Mouse (Mus musculus): Measurements from ENCODE around the gene Traf1. TPM values are rescaled to one million over a fixed set of nuclear protein-coding genes. Genes with fewer than 3 reads are reported as not detected.

Traf1 gene
- polyA plus RNA-seq, 1 experiment from 2014 or later, result 4.9 TPM

DNA sequence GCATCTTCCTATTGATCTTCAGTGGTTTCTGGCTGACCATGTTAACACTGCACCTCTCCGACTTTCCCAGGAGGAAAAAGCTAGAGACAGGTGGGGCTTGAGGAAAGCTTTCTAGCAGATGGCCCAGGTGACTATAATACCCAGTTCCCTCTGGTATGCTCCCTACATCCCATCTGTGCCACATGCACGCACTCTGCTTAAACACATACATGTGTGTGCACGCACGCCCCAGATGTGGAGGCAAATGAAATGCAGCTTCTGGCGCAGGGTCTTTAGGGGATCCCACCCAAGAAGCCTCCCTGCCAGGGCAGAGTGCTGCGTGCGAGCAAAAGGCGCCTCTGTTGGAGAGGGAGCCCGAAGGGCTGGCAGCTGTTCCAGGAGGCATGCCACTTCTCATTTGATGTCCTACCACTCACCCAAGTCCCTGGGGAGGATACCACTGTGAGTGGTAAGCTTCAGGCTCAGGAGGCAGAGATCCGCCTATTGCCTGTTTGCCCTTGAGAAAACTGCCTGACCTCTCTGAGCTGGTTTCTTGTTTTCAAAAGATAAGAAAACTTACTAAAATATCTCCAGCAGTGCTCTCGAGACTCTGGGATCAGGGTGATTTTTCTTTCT lies 20.4 kb downstream of the Traf1 start:
- 68% methylated on average over 11 of the region's 11 CpGs for WGBS
- no peaks in the 10 kb centered on the region for H3K27me3 ChIP-seq (ENCODE audit: control insufficient read depth, insufficient read depth, low read depth, low read length)
- no peak overlapping the region for H3K4me3 ChIP-seq (ENCODE audit: low read depth, low read length)
- no peak overlapping the region for H3K27ac ChIP-seq (ENCODE audit: low read length)
- no peak overlapping the region for H3K4me2 ChIP-seq (ENCODE audit: low read length)
- no peak for ATAC-seq
- H3K36me3 ChIP-seq (ENCODE audit: control insufficient read depth, insufficient read depth, low read length), result no peaks in the 10 kb centered on the region
- H3K4me1 ChIP-seq (ENCODE audit: control insufficient read depth, insufficient read depth, low read length), result no peaks in the 10 kb centered on the region
- no peaks in the 10 kb centered on the region for H3K9me3 ChIP-seq (replicated peaks; ENCODE audit: control insufficient read depth, low read length, poor library complexity, severe bottlenecking)
- no peak overlapping the region for H3K9ac ChIP-seq (ENCODE audit: low read depth, low read length)

DNA sequence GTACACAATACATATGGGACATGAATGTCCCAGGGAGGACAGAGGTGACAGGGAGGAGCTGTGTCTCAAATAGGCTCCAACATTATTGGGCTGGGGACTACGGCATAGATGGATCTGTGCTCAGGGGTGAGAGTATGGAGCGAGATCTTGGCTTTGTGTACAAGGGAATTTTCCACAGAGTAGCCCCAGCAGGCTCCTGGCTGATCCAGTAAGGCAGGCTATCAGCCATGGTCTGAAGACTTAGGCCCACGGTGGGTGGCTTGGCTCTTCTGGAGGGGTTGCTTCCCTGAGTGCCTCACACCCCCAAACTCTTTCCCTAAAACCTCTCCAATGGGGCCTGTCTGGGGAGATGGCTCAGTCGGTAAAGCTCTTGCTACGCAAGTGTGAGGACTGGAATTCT lies 21.3 kb downstream of the Traf1 start:
- Histone ChIP-seq H3K9me3 (replicated peaks; ENCODE audit: control insufficient read depth, low read length, poor library complexity, severe bottlenecking) (no peaks in the 10 kb centered on the region), H3K27ac (ENCODE audit: low read length) (no peak overlapping the region), H3K4me1 (ENCODE audit: control insufficient read depth, insufficient read depth, low read length) (no peaks in the 10 kb centered on the region), H3K9ac (ENCODE audit: low read depth, low read length) (no peak overlapping the region), H3K36me3 (ENCODE audit: control insufficient read depth, insufficient read depth, low read length) (no peaks in the 10 kb centered on the region), H3K27me3 (ENCODE audit: control insufficient read depth, insufficient read depth, low read depth, low read length) (no peaks in the 10 kb centered on the region), H3K4me3 (ENCODE audit: low read depth, low read length) (no peak overlapping the region), H3K4me2 (ENCODE audit: low read length) (no peak overlapping the region)
- no peak for ATAC-seq
- 86% methylated on average over 5 of the region's 5 CpGs for WGBS

DNA sequence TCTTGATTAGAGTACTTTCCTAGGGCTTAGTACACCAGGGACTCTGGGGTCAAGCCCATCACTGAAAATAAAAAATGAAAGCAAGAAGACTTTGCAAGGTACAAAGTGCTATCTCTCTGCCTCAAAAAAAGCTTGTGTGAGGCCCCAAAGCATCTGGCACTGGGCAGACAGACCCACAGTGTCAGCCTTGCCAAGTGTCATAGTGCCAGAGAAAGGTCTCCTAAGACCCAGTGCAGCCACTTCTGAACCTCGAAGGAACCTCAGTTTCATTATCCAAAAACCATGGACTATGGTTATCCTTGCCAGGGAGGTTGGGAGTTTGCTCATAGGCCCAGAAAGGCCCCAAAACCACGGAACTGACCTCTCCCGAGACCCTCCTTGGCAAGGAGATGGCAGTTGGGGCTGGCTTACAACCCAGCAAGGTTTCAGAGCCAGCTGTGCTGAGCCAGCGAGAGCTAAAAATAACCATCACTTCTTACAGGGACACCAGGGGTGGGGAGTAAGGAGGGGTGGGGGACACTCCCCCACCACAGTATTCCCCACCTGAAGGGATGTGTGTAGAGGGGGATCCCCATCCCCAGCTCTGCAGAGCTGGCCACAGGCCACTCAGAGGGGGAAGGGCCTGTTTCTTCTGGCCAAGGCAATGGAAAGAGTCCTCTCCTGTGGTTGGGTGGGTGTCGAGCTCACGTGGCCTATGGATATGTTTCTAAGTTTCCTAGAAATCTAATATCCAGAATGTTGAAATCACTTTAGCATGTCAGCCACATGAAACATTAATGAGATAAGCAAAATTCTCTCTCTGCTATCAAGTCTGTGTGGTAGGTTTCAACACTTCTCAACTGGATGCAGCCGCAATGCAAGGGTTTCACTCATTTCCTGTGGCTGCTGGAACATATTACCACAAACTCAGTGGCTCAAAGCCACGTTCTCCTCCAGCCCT lies 23.0 kb downstream of the Traf1 start:
- WGBS, result 77% methylated on average over 8 of the region's 8 CpGs
- Histone ChIP-seq H3K9ac (ENCODE audit: low read depth, low read length) (no peak overlapping the region), H3K27ac (ENCODE audit: low read length) (no peak overlapping the region), H3K4me2 (ENCODE audit: low read length) (no peak overlapping the region), H3K9me3 (replicated peaks; ENCODE audit: control insufficient read depth, low read length, poor library complexity, severe bottlenecking) (no peaks in the 10 kb centered on the region), H3K27me3 (ENCODE audit: control insufficient read depth, insufficient read depth, low read depth, low read length) (no peaks in the 10 kb centered on the region), H3K36me3 (ENCODE audit: control insufficient read depth, insufficient read depth, low read length) (no peaks in the 10 kb centered on the region), H3K4me1 (ENCODE audit: control insufficient read depth, insufficient read depth, low read length) (no peaks in the 10 kb centered on the region), H3K4me3 (ENCODE audit: low read depth, low read length) (no peak overlapping the region)
- ATAC-seq, result no peak

DNA sequence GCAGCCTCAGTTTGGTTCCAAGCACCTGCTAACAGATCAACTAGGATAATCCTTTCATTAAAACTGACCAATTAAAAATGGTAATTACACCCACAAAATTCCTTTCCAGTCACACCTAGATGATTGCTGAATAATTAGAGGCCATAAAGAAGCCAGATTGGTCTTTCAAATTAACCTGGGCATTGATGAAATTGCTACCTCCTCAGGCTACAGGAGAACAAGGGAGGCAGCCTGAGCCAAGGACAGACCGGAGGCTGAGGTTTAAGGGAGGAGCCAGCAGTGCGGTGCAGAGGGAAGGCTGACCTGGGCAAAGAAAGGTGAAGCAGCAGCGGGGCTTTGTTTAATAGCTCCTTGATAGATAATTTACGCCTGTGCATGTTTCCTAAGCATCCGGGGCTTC lies 24.1 kb downstream of the Traf1 start:
- H3K9ac ChIP-seq (ENCODE audit: low read depth, low read length), result no peak overlapping the region
- no peaks in the 10 kb centered on the region for H3K9me3 ChIP-seq (replicated peaks; ENCODE audit: control insufficient read depth, low read length, poor library complexity, severe bottlenecking)
- no peak overlapping the region for H3K4me3 ChIP-seq (ENCODE audit: low read depth, low read length)
- no peaks in the 10 kb centered on the region for H3K27me3 ChIP-seq (ENCODE audit: control insufficient read depth, insufficient read depth, low read depth, low read length)
- 56% methylated on average over 5 of the region's 5 CpGs for WGBS
- no peak overlapping the region for H3K27ac ChIP-seq (ENCODE audit: low read length)
- ATAC-seq, result no peak
- H3K36me3 ChIP-seq (ENCODE audit: control insufficient read depth, insufficient read depth, low read length), result no peaks in the 10 kb centered on the region
- no peaks in the 10 kb centered on the region for H3K4me1 ChIP-seq (ENCODE audit: control insufficient read depth, insufficient read depth, low read length)
- no peak overlapping the region for H3K4me2 ChIP-seq (ENCODE audit: low read length)

DNA sequence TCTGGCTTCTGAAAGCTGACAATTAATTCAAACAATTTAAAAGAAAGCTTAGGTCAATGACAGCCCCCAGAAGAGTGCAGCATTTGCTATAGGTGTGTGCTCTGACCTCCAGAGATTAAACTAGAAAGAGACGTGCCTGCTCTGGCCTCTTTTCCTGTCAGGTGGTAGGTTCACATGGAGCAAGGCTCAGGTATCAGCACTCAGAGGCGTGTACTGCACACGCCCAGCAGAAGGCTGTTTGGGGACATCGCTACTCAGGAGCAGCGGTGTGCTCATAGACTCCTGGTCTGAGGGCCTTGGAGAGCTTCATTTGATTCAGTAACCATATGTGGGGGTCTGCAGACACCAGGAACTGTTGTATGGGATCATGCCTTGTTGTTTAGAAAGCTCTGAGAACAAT lies 34.3 kb downstream of the Traf1 start:
- no peaks in the 10 kb centered on the region for H3K27me3 ChIP-seq (ENCODE audit: control insufficient read depth, insufficient read depth, low read depth, low read length)
- H3K4me2 ChIP-seq (ENCODE audit: low read length), result no peak overlapping the region
- ATAC-seq, result no peak
- no peak overlapping the region for H3K4me3 ChIP-seq (ENCODE audit: low read depth, low read length)
- no peaks in the 10 kb centered on the region for H3K9me3 ChIP-seq (replicated peaks; ENCODE audit: control insufficient read depth, low read length, poor library complexity, severe bottlenecking)
- H3K9ac ChIP-seq (ENCODE audit: low read depth, low read length), result no peak overlapping the region
- no peaks in the 10 kb centered on the region for H3K36me3 ChIP-seq (ENCODE audit: control insufficient read depth, insufficient read depth, low read length)
- 84% methylated on average over 5 of the region's 5 CpGs for WGBS
- H3K27ac ChIP-seq (ENCODE audit: low read length), result no peak overlapping the region
- H3K4me1 ChIP-seq (ENCODE audit: control insufficient read depth, insufficient read depth, low read length), result no peaks in the 10 kb centered on the region

DNA sequence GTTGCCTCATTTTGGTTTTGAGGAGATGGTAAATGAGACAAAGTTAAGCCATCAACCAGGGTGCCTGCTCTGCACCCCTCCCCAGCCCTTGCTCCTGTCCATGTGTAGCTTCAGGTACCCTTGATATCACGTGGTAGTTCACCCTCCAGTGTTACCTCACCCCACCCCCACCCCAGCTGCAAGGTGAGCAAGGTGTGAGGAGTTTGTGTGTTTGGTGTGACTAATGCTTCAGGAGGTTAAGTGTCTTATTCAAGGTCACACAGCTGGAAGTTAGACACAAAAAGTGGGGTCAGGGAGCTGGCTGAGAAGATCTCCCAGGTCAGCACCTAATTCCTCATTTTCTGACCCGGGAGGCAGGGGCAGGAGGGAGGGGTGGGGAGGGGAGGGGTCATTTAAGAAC lies 38.8 kb downstream of the Traf1 start:
- H3K4me3 ChIP-seq (ENCODE audit: low read depth, low read length), result no peak overlapping the region
- ATAC-seq, result no peak
- no peaks in the 10 kb centered on the region for H3K36me3 ChIP-seq (ENCODE audit: control insufficient read depth, insufficient read depth, low read length)
- no peak overlapping the region for H3K27ac ChIP-seq (ENCODE audit: low read length)
- no peaks in the 10 kb centered on the region for H3K4me1 ChIP-seq (ENCODE audit: control insufficient read depth, insufficient read depth, low read length)
- no peak overlapping the region for H3K4me2 ChIP-seq (ENCODE audit: low read length)
- no peaks in the 10 kb centered on the region for H3K27me3 ChIP-seq (ENCODE audit: control insufficient read depth, insufficient read depth, low read depth, low read length)
- H3K9ac ChIP-seq (ENCODE audit: low read depth, low read length), result no peak overlapping the region
- no peaks in the 10 kb centered on the region for H3K9me3 ChIP-seq (replicated peaks; ENCODE audit: control insufficient read depth, low read length, poor library complexity, severe bottlenecking)
- WGBS, result 30% methylated on average over 2 of the region's 2 CpGs

DNA sequence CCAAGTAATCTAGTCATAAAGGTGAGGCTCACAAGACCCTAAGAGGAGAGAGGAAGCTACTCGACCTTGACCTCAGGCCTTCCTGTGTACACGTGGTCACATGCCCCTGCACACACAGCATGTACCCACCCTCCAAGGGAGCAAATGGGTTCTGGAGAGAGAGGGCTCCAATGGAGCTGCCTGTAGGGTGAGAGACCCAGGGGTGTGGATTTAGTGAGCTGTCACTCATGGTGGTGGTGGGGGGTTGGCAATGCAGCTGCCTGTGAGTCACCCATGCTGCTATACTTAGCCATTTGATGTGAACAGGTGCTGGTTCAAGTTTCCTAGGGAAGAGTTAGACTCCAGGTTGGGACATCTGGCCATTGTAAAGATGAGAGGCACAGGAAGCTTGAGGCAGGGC lies 41.4 kb downstream of the Traf1 start:
- H3K4me1 ChIP-seq (ENCODE audit: control insufficient read depth, insufficient read depth, low read length), result no peaks in the 10 kb centered on the region
- 69% methylated on average over 2 of the region's 2 CpGs for WGBS
- no peak for ATAC-seq
- H3K9me3 ChIP-seq (replicated peaks; ENCODE audit: control insufficient read depth, low read length, poor library complexity, severe bottlenecking), result no peaks in the 10 kb centered on the region
- H3K4me3 ChIP-seq (ENCODE audit: low read depth, low read length), result no peak overlapping the region
- H3K9ac ChIP-seq (ENCODE audit: low read depth, low read length), result no peak overlapping the region
- no peak overlapping the region for H3K27ac ChIP-seq (ENCODE audit: low read length)
- H3K27me3 ChIP-seq (ENCODE audit: control insufficient read depth, insufficient read depth, low read depth, low read length), result no peaks in the 10 kb centered on the region
- no peak overlapping the region for H3K4me2 ChIP-seq (ENCODE audit: low read length)
- no peaks in the 10 kb centered on the region for H3K36me3 ChIP-seq (ENCODE audit: control insufficient read depth, insufficient read depth, low read length)

DNA sequence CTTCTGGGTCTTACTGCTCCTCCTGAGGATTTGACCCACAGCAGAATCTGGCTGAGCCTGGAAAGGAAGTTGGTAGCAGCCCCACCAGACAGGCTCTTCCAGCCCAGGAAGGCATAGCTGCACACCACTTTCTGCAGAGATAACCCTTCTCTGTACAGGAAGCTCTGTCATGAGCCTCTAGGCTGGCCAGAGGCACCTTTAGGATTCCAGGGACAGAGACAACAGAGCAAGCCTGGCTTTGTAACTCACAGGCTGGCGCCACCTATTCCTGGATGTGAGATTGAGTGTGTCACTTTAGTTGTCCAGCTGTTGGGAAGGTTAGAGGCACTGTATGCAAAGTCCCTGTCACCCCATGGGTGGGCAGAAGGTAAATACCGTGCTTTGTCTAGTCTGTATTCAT lies 46.5 kb downstream of the Traf1 start:
- Histone ChIP-seq H3K4me2 (ENCODE audit: low read length) (no peak overlapping the region), H3K4me1 (ENCODE audit: control insufficient read depth, insufficient read depth, low read length) (peaks cover 10% of the 10 kb centered on the region; the same call in 1 of the 2 replicates), H3K27ac (ENCODE audit: low read length) (no peak overlapping the region), H3K9me3 (replicated peaks; ENCODE audit: control insufficient read depth, low read length, poor library complexity, severe bottlenecking) (no peaks in the 10 kb centered on the region), H3K27me3 (ENCODE audit: control insufficient read depth, insufficient read depth, low read depth, low read length) (peaks cover 11% of the 10 kb centered on the region), H3K4me3 (ENCODE audit: low read depth, low read length) (no peak overlapping the region), H3K36me3 (ENCODE audit: control insufficient read depth, insufficient read depth, low read length) (no peaks in the 10 kb centered on the region), H3K9ac (ENCODE audit: low read depth, low read length) (no peak overlapping the region)
- WGBS, result 49% methylated on average over 2 of the region's 2 CpGs
- no peak for ATAC-seq

DNA sequence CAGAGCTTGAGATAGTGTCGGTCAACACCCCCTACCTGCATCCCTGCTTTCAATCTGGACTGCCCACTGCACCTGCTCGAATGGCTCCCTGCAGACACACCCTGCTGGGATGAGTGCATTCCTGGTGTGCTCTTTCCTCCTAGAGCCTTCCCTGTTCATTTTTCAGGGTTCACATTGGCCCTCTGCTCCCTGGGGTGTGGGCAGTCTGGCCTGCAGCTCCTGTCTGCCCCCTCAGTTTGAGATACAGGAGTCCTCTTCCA lies 46.8 kb downstream of the Traf1 start:
- H3K27ac ChIP-seq (ENCODE audit: low read length), result no peak overlapping the region
- H3K9ac ChIP-seq (ENCODE audit: low read depth, low read length), result no peak overlapping the region
- no peak overlapping the region for H3K4me3 ChIP-seq (ENCODE audit: low read depth, low read length)
- H3K4me2 ChIP-seq (ENCODE audit: low read length), result peak overlapping the region; percentile 93; the same call in 1 of the 2 replicates
- whole genome bisulfite sequencing, result 7% methylated on average over 2 of the region's 2 CpGs
- peaks cover 11% of the 10 kb centered on the region for H3K27me3 ChIP-seq (ENCODE audit: control insufficient read depth, insufficient read depth, low read depth, low read length)
- peaks cover 10% of the 10 kb centered on the region; the same call in 1 of the 2 replicates for H3K4me1 ChIP-seq (ENCODE audit: control insufficient read depth, insufficient read depth, low read length)
- H3K9me3 ChIP-seq (replicated peaks; ENCODE audit: control insufficient read depth, low read length, poor library complexity, severe bottlenecking), result no peaks in the 10 kb centered on the region
- peak; percentile 26; the same call in 1 of the 2 replicates for ATAC-seq
- no peaks in the 10 kb centered on the region for H3K36me3 ChIP-seq (ENCODE audit: control insufficient read depth, insufficient read depth, low read length)
